Mouse (Mus musculus) C2C12 (cell line): ENCODE measurements at regions not wholly inside any gene's neighbourhood (a gene's known extent, or its start where the extent isn't known, plus 50 kb on each side); places are given as distances from the start of the nearest gene placed in this dataset.

Source experiments
- CTCF ChIP-seq: IDR thresholded peaks from one replicate; pipeline ENCODE4 v1.5.1; 2011; ENCODE audit not compliant: control insufficient read depth, insufficient read depth, insufficient read length
- MAX ChIP-seq: IDR thresholded peaks from one replicate; pipeline ENCODE4 v1.6.1; 2011; ENCODE audit warnings: mild to moderate bottlenecking, control low read depth
- MYOG ChIP-seq: IDR thresholded peaks from one replicate; pipeline ENCODE4 v1.6.1; 2011; ENCODE audit not compliant: control insufficient read depth, insufficient read length; ENCODE audit errors: extremely low read depth
- USF1 ChIP-seq: IDR thresholded peaks from one replicate; pipeline ENCODE4 v1.6.1; 2011; ENCODE audit warnings: low read depth, mild to moderate bottlenecking, control low read depth, moderate library complexity

GRCm38 (mm10) chrX:11978679-11979078 is 181.5 kb downstream of the Bcor start:
- TF ChIP-seq CTCF (no peak), USF1 (no peak), MAX (no peak), MYOG (no peak)
